Mouse (Mus musculus): ENCODE data around the gene Lrrc59. TPM values are rescaled to one million over a fixed set of nuclear protein-coding genes. Genes with fewer than 3 reads are reported as not detected.

Gene Lrrc59
- polyA plus RNA-seq, 2 experiments = 52.7 to 66.4 TPM

DNA sequence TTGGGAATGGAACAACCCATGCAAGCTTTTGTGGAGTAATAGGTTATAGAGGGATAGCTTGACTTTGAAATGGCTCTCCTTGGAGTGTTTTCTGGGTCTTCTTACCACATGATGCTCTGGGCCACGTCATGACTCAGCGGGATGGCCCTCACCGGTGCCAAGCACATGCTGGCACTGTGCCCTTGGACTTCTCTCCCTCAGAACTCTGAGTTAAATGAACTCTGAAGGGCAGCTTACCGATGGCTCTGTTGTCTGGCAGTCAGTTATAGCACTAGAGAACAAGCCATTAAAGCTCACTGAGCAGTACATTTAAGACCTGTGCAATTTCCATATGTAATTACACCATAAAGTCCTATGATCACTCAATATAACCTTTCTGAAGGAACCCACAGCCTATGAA is 32.2 kb upstream of the Lrrc59 start:
- DNase-seq (ENCODE audit: low read depth in 3 of 3, low spot score in 3 of 3) = no peak
- Histone ChIP-seq H3K4me1 (replicated peaks; ENCODE audit: control insufficient read depth in 2 of 2, insufficient read depth in 2 of 2, low read length in 1 of 2) (peaks cover 0 to 6% of the 10 kb centered on the region in 2 experiments; a peak in 2 of 4 replicates), H3K36me3 (replicated peaks; ENCODE audit: control insufficient read depth, insufficient read depth, low read depth) (no peaks in the 10 kb centered on the region), H3K4me2 (ENCODE audit: low read depth) (no peak overlapping the region), H3K9me3 (ENCODE audit: control insufficient read depth, low read length) (no peaks in the 10 kb centered on the region), H3K27ac (no peak overlapping the region), H3K4me3 (ENCODE audit: insufficient read depth in 1 of 2, low read depth in 2 of 2, low read length in 2 of 2) (no peak overlapping the region), H3K27me3 (ENCODE audit: control insufficient read depth, insufficient read depth, low read length) (no peaks in the 10 kb centered on the region), H3K9ac (replicated peaks) (no peak overlapping the region)
- 79% methylated on average over 4 of the region's 4 CpGs for WGBS (ENCODE audit: insufficient replicate concordance)
- TF ChIP-seq CTCF (IDR thresholded peaks at IDR 0.05; ENCODE audit: low read depth) = no peak
- TF ChIP-seq EP300 (IDR thresholded peaks at IDR 0.05; ENCODE audit: low read depth) = no peak
- ATAC-seq (ENCODE audit: insufficient read depth) = no peak

GRCm38 (mm10) chr11:94598437-94599120 is 31.0 kb upstream of the Lrrc59 start:
- H3K4me3 ChIP-seq (ENCODE audit: insufficient read depth in 1 of 2, low read depth in 2 of 2, low read length in 2 of 2) = no peak overlapping the region
- no peak overlapping the region for H3K9ac ChIP-seq (replicated peaks)
- ATAC-seq (ENCODE audit: insufficient read depth) = no peak
- H3K27me3 ChIP-seq (ENCODE audit: control insufficient read depth, insufficient read depth, low read length) = no peaks in the 10 kb centered on the region
- TF ChIP-seq EP300 (IDR thresholded peaks at IDR 0.05; ENCODE audit: low read depth) = no peak
- TF ChIP-seq CTCF (IDR thresholded peaks at IDR 0.05; ENCODE audit: low read depth) = peak; percentile 34
- no peak for DNase-seq (ENCODE audit: low read depth in 3 of 3, low spot score in 3 of 3)
- no peak overlapping the region for H3K27ac ChIP-seq
- peaks cover 0 to 6% of the 10 kb centered on the region in 2 experiments; a peak in 2 of 4 replicates for H3K4me1 ChIP-seq (replicated peaks; ENCODE audit: control insufficient read depth in 2 of 2, insufficient read depth in 2 of 2, low read length in 1 of 2)
- H3K4me2 ChIP-seq (ENCODE audit: low read depth) = no peak overlapping the region
- H3K9me3 ChIP-seq (ENCODE audit: control insufficient read depth, low read length) = no peaks in the 10 kb centered on the region
- H3K36me3 ChIP-seq (replicated peaks; ENCODE audit: control insufficient read depth, insufficient read depth, low read depth) = no peaks in the 10 kb centered on the region
- 55% methylated on average over 6 of the region's 6 CpGs for WGBS (ENCODE audit: insufficient replicate concordance)

- TF ChIP-seq EP300 (IDR thresholded peaks at IDR 0.05; ENCODE audit: low read depth) (no peak), CTCF (IDR thresholded peaks at IDR 0.05; ENCODE audit: low read depth) (no peak)
- Histone ChIP-seq H3K4me3 (ENCODE audit: insufficient read depth in 1 of 2, low read depth in 2 of 2, low read length in 2 of 2) (no peak overlapping the region), H3K27ac (no peak overlapping the region), H3K27me3 (ENCODE audit: control insufficient read depth, insufficient read depth, low read length) (no peaks in the 10 kb centered on the region), H3K4me1 (replicated peaks; ENCODE audit: control insufficient read depth in 2 of 2, insufficient read depth in 2 of 2, low read length in 1 of 2) (peaks cover 0 to 6% of the 10 kb centered on the region in 2 experiments; a peak in 2 of 4 replicates), H3K36me3 (replicated peaks; ENCODE audit: control insufficient read depth, insufficient read depth, low read depth) (no peaks in the 10 kb centered on the region), H3K4me2 (ENCODE audit: low read depth) (no peak overlapping the region; the same call in 1 of the 2 replicates), H3K9ac (replicated peaks) (no peak overlapping the region), H3K9me3 (ENCODE audit: control insufficient read depth, low read length) (no peaks in the 10 kb centered on the region)
- DNase-seq (ENCODE audit: low read depth in 3 of 3, low spot score in 3 of 3) = no peak
- ATAC-seq (ENCODE audit: insufficient read depth) = no peak
- 72% methylated on average over 7 of the region's 7 CpGs for WGBS (ENCODE audit: insufficient replicate concordance)
Measured at GRCm38 (mm10) chr11:94600447-94600846, 29.1 kb upstream of the Lrrc59 start.

- no peak within 1 kb of the TSS for H3K27ac ChIP-seq
- TF ChIP-seq CTCF (IDR thresholded peaks at IDR 0.05; ENCODE audit: low read depth) = no peak
- TF ChIP-seq EP300 (IDR thresholded peaks at IDR 0.05; ENCODE audit: low read depth) = no peak
- H3K27me3 ChIP-seq (ENCODE audit: control insufficient read depth, insufficient read depth, low read length) = no peaks in the 10 kb centered on the region
- 3% methylated on average over 51 of the region's 52 CpGs for WGBS (ENCODE audit: insufficient replicate concordance)
- H3K36me3 ChIP-seq (replicated peaks; ENCODE audit: control insufficient read depth, insufficient read depth, low read depth) = no peaks in the 10 kb centered on the region
- H3K9ac ChIP-seq (replicated peaks) = peak within 1 kb of the TSS; percentile 45
- DNase-seq (ENCODE audit: low read depth in 3 of 3, low spot score in 3 of 3) (no peak), ATAC-seq (ENCODE audit: insufficient read depth) (peak; percentile 77)
- H3K4me3 ChIP-seq (ENCODE audit: insufficient read depth in 1 of 2, low read depth in 2 of 2, low read length in 2 of 2) = peak within 1 kb of the TSS; percentile 43 to 48
- peak within 1 kb of the TSS; percentile 62 for H3K4me2 ChIP-seq (ENCODE audit: low read depth)
- no peaks in the 10 kb centered on the region for H3K4me1 ChIP-seq (replicated peaks; ENCODE audit: control insufficient read depth in 2 of 2, insufficient read depth in 2 of 2, low read length in 1 of 2)
- H3K9me3 ChIP-seq (ENCODE audit: control insufficient read depth, low read length) = no peaks in the 10 kb centered on the region
Measured at GRCm38 (mm10) chr11:94601321-94602281, 28.0 kb upstream of the Lrrc59 start, which contains the start of gene Acsf2. Gene Acsf2 (minus strand): TSS chr11:94601871.
